Mouse (Mus musculus): ENCODE data around the gene Dcst2. TPM values are rescaled to one million over a fixed set of nuclear protein-coding genes. Genes with fewer than 3 reads are reported as not detected.

The Dcst2 gene
- polyA plus RNA-seq, 1 experiment from 2014 or later: not detected

DNA sequence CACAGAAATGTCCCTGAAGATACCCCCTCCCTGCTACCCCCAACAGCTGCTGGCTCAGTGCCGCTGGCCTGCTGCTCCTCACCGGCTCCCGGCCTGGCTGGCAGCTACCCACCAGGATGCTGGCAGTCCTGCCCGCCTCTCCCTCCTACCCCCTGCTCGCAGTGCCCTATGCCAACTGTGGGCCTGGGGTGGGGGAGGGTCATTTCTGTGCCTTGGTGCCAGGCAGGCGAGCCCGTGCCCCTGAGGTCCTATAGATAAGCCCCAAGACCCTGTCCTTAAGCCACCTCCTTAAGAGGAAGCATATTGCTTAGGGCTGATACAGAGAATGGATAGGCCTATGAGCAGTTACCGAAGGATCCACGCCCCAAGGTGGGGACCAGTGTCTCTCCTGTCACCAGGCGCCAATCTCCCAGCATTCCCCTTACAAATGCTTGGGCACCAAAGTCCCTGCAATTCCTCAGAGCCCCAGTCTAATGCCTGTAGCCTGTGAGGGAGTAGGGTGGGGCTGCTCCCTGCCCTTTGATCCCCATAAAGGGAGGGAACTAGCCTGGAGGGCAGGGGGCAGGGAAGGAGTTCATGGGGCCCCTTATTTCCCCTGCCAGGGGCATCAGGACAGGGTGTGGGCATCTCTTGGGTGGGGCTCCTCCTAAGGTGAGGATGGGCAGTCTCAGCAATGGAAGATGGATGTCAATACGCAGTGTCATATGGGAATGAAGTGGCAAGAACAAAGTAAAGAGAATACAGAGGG, 26.5 kb downstream of the Dcst2 start:
- Histone ChIP-seq H3K4me2 (no peak overlapping the region), H3K4me3 (ENCODE audit: low read depth, low read length) (no peak overlapping the region), H3K9me3 (ENCODE audit: control insufficient read depth, low read length) (no peaks in the 10 kb centered on the region), H3K4me1 (ENCODE audit: control insufficient read depth, insufficient read depth, low read length) (peaks cover 33% of the 10 kb centered on the region), H3K27ac (ENCODE audit: low read depth, low read length) (no peak overlapping the region), H3K36me3 (ENCODE audit: control insufficient read depth, insufficient read depth, low read length) (no peaks in the 10 kb centered on the region), H3K9ac (ENCODE audit: low read length) (no peak overlapping the region), H3K27me3 (ENCODE audit: control insufficient read depth, insufficient read depth, low read length) (peaks cover 11% of the 10 kb centered on the region)
- no peak for DNase-seq (ENCODE audit: low spot score, missing footprints)
- 77% methylated on average over 11 of the region's 11 CpGs for WGBS
- ATAC-seq (ENCODE audit: low FRiP score): no peak

GRCm38 (mm10) chr3:89388901-89389740, 27.3 kb downstream of the Dcst2 start:
- ATAC-seq (ENCODE audit: low FRiP score): no peak
- Histone ChIP-seq H3K4me2 (no peak overlapping the region), H3K27ac (ENCODE audit: low read depth, low read length) (no peak overlapping the region), H3K4me3 (ENCODE audit: low read depth, low read length) (no peak overlapping the region), H3K9ac (ENCODE audit: low read length) (no peak overlapping the region), H3K4me1 (ENCODE audit: control insufficient read depth, insufficient read depth, low read length) (peaks cover 33% of the 10 kb centered on the region), H3K36me3 (ENCODE audit: control insufficient read depth, insufficient read depth, low read length) (no peaks in the 10 kb centered on the region), H3K27me3 (ENCODE audit: control insufficient read depth, insufficient read depth, low read length) (peaks cover 11% of the 10 kb centered on the region), H3K9me3 (ENCODE audit: control insufficient read depth, low read length) (no peaks in the 10 kb centered on the region)
- WGBS: 66% methylated on average over 6 of the region's 6 CpGs
- DNase-seq (ENCODE audit: low spot score, missing footprints): no peak

DNA sequence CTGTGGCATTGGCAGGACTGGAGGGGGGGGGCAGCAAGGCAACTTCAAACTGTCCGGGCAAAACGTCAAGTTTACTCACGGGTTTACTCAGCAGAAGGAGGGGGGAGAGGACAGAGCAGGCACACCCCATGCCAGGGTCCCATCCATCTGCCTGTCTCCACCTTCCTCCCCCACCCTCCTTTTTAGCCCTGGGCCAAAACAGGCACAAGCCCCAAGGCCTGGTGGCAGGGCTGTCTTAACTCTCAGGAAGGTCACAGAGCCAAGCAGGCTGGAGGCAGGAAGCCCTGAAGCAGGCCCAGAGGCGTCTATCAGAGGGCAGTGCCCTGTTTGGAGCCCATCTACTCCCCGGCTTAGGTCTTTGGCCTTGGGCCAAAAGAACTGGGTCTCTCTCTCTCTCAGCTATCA, 28.3 kb downstream of the Dcst2 start:
- H3K9ac ChIP-seq (ENCODE audit: low read length): no peak overlapping the region
- WGBS: 61% methylated on average over 5 of the region's 5 CpGs
- ATAC-seq (ENCODE audit: low FRiP score) (no peak), DNase-seq (ENCODE audit: low spot score, missing footprints) (no peak)
- no peak overlapping the region for H3K4me2 ChIP-seq
- no peaks in the 10 kb centered on the region for H3K36me3 ChIP-seq (ENCODE audit: control insufficient read depth, insufficient read depth, low read length)
- peaks cover 11% of the 10 kb centered on the region for H3K27me3 ChIP-seq (ENCODE audit: control insufficient read depth, insufficient read depth, low read length)
- no peak overlapping the region for H3K4me3 ChIP-seq (ENCODE audit: low read depth, low read length)
- H3K9me3 ChIP-seq (ENCODE audit: control insufficient read depth, low read length): no peaks in the 10 kb centered on the region
- no peak overlapping the region for H3K27ac ChIP-seq (ENCODE audit: low read depth, low read length)
- peaks cover 33% of the 10 kb centered on the region for H3K4me1 ChIP-seq (ENCODE audit: control insufficient read depth, insufficient read depth, low read length)

- Histone ChIP-seq H3K9ac (ENCODE audit: low read length) (peak overlapping the region; percentile 60), H3K4me3 (ENCODE audit: low read depth, low read length) (peak overlapping the region; percentile 44), H3K4me1 (ENCODE audit: control insufficient read depth, insufficient read depth, low read length) (peaks cover 38% of the 10 kb centered on the region), H3K27me3 (ENCODE audit: control insufficient read depth, insufficient read depth, low read length) (peaks cover 16% of the 10 kb centered on the region), H3K4me2 (peak overlapping the region; percentile 84), H3K9me3 (ENCODE audit: control insufficient read depth, low read length) (no peaks in the 10 kb centered on the region), H3K36me3 (ENCODE audit: control insufficient read depth, insufficient read depth, low read length) (no peaks in the 10 kb centered on the region), H3K27ac (ENCODE audit: low read depth, low read length) (no peak overlapping the region)
- 11% methylated on average over 19 of the region's 19 CpGs for WGBS
- DNase-seq (ENCODE audit: low spot score, missing footprints) (peak; percentile 92), ATAC-seq (ENCODE audit: low FRiP score) (no peak)
These were observed 29.2 kb downstream of the Dcst2 start for GRCm38 (mm10) chr3:89390699-89391662.

DNA sequence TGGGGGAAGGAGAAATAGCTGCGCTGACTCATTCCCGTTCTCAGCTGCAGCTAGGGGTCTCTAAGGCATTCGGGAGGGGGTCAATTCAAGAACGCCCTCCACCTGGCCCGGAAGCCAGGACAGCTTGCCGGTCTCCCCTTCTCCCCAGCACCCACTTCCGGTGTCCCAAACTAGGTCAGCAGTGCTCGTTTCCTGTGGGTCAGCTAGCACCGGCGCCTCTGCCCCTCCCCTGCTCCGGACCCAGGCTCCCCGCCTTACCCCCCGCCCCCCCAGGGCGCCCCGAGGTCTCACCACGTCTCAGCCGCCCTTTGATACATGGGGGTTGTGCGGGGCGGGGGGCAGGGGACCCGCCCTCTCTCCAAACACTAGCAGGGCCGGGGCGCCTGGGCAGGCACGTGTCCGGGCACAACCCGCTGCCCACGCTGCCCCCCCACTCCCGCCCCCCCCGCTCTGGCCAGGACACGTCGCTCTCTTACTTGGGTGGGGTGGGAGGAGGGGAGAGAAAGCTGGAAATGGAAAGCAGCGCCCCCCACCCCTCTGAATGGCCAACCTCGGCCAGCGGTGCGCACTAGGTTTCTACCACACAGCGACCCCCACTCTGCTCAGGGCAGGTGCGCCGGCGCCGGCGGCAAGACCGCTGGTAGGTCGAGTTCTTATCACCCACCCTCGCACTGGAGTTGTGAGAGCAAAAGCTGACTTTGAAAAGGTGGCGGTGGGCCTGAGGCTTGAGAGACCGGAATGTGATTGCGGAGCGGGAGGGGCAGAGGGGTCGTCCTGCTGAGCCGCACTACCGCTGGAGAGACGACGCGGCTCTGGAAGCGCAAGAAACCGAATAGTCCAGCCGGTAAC, 30.1 kb downstream of the Dcst2 start:
- Histone ChIP-seq H3K9me3 (ENCODE audit: control insufficient read depth, low read length) (no peaks in the 10 kb centered on the region), H3K4me1 (ENCODE audit: control insufficient read depth, insufficient read depth, low read length) (peaks cover 41% of the 10 kb centered on the region), H3K4me2 (peak overlapping the region; percentile 84), H3K9ac (ENCODE audit: low read length) (peak overlapping the region; percentile 60), H3K4me3 (ENCODE audit: low read depth, low read length) (peak overlapping the region; percentile 44), H3K27me3 (ENCODE audit: control insufficient read depth, insufficient read depth, low read length) (peaks cover 16% of the 10 kb centered on the region), H3K27ac (ENCODE audit: low read depth, low read length) (no peak overlapping the region), H3K36me3 (ENCODE audit: control insufficient read depth, insufficient read depth, low read length) (no peaks in the 10 kb centered on the region)
- WGBS: under 1% methylated on average over 56 of the region's 56 CpGs
- ATAC-seq (ENCODE audit: low FRiP score): no peak
- DNase-seq (ENCODE audit: low spot score, missing footprints): peak; percentile 95

GRCm38 (mm10) chr3:89392871-89393311, 31.1 kb downstream of the Dcst2 start:
- Histone ChIP-seq H3K9ac (ENCODE audit: low read length) (peak overlapping the region; percentile 27; the same call in 1 of the 2 replicates), H3K27ac (ENCODE audit: low read depth, low read length) (no peak overlapping the region), H3K4me3 (ENCODE audit: low read depth, low read length) (peak overlapping the region; percentile 44), H3K4me1 (ENCODE audit: control insufficient read depth, insufficient read depth, low read length) (peaks cover 41% of the 10 kb centered on the region), H3K9me3 (ENCODE audit: control insufficient read depth, low read length) (no peaks in the 10 kb centered on the region), H3K36me3 (ENCODE audit: control insufficient read depth, insufficient read depth, low read length) (no peaks in the 10 kb centered on the region), H3K4me2 (peak overlapping the region; percentile 84), H3K27me3 (ENCODE audit: control insufficient read depth, insufficient read depth, low read length) (peaks cover 16% of the 10 kb centered on the region)
- under 1% methylated on average over 14 of the region's 24 CpGs for WGBS
- peak; percentile 92 for DNase-seq (ENCODE audit: low spot score, missing footprints)
- no peak for ATAC-seq (ENCODE audit: low FRiP score)

GRCm38 (mm10) chr3:89393605-89394004, 31.8 kb downstream of the Dcst2 start:
- H3K4me2 ChIP-seq: peak overlapping the region; percentile 84

More at GRCm38 (mm10) chr3:89393605-89394004, 31.8 kb downstream of the Dcst2 start:
- Histone ChIP-seq H3K36me3 (ENCODE audit: control insufficient read depth, insufficient read depth, low read length) (no peaks in the 10 kb centered on the region), H3K4me1 (ENCODE audit: control insufficient read depth, insufficient read depth, low read length) (peaks cover 41% of the 10 kb centered on the region), H3K27ac (ENCODE audit: low read depth, low read length) (peak overlapping the region; percentile 62; the same call in 1 of the 2 replicates), H3K9ac (ENCODE audit: low read length) (peak overlapping the region; percentile 53), H3K9me3 (ENCODE audit: control insufficient read depth, low read length) (no peaks in the 10 kb centered on the region), H3K27me3 (ENCODE audit: control insufficient read depth, insufficient read depth, low read length) (peaks cover 16% of the 10 kb centered on the region), H3K4me3 (ENCODE audit: low read depth, low read length) (peak overlapping the region; percentile 44)
- ATAC-seq (ENCODE audit: low FRiP score): peak; percentile 95
- no peak for DNase-seq (ENCODE audit: low spot score, missing footprints)
- 1% methylated on average over 15 of the region's 15 CpGs for WGBS

All from midbrain, embryonic 11.5 days (tissue).